Mouse (Mus musculus) left cerebral cortex, adult 18-20 months (tissue): ENCODE data around the gene Pabpn1. TPM values are rescaled to one million over a fixed set of nuclear protein-coding genes. Genes with fewer than 3 reads are reported as not detected.

ENCODE experiments used
- DNase-seq, 2 experiments: peaks; one replicate each; pipeline ENCODE4 v3.0.0; 2021 to 2022; ENCODE audit warnings: low spot score in 2 of 2, mixed read lengths in 1 of 2
- total RNA-seq, 2 experiments: library from RNA; stranded (reverse); gene quantifications; 2 replicates each; pipeline ENCODE4 v1.2.3; 2021

Gene Pabpn1
- total RNA-seq, 2 experiments from 2014 or later = 229 to 230 TPM

- DNase-seq = no peak
Measured at GRCm38 (mm10) chr14:54884022-54884712, 8.1 kb upstream of the Pabpn1 start.

GRCm38 (mm10) chr14:54885309-54885708 is 7.0 kb upstream of the Pabpn1 start:
- DNase-seq = no peak

- peak; percentile 94 to 98 for DNase-seq
Measured at GRCm38 (mm10) chr14:54893651-54894181, 1.4 kb downstream of the Pabpn1 start.

GRCm38 (mm10) chr14:54894296-54895151 is 2.2 kb downstream of the Pabpn1 start:
- peak; percentile 34 to 54 for DNase-seq

- DNase-seq = no peak
Measured at GRCm38 (mm10) chr14:54897445-54897844, 5.1 kb downstream of the Pabpn1 start.

- DNase-seq = peak; percentile 66 to 81
Measured at GRCm38 (mm10) chr14:54900383-54900782, 8.1 kb downstream of the Pabpn1 start.

- no peak for DNase-seq
Measured at GRCm38 (mm10) chr14:54903641-54904040, 11.3 kb downstream of the Pabpn1 start.

GRCm38 (mm10) chr14:54908682-54909081 is 16.4 kb downstream of the Pabpn1 start:
- no peak for DNase-seq

GRCm38 (mm10) chr14:54912109-54912850 is 20.0 kb downstream of the Pabpn1 start:
- peak in 1 of 2 experiments; percentile 29 for DNase-seq

- peak; percentile 80 to 87 for DNase-seq
Measured at GRCm38 (mm10) chr14:54912886-54913285, 20.6 kb downstream of the Pabpn1 start, which contains the start of gene Slc22a17. Gene Slc22a17, minus strand, starts transcription at chr14:54913132.

- DNase-seq = no peak
Measured at GRCm38 (mm10) chr14:54913343-54913742, 21.0 kb downstream of the Pabpn1 start.

GRCm38 (mm10) chr14:54920076-54920685 is 27.9 kb downstream of the Pabpn1 start:
- DNase-seq = no peak

GRCm38 (mm10) chr14:54924641-54925348 is 32.5 kb downstream of the Pabpn1 start:
- no peak for DNase-seq

GRCm38 (mm10) chr14:54925349-54926342 is 33.3 kb downstream of the Pabpn1 start, which contains the start of gene Efs:
Gene Efs, minus strand, starts transcription at chr14:54926126.
- DNase-seq = peak; percentile 36 to 50

- peak; percentile 25 to 37 for DNase-seq
Measured at GRCm38 (mm10) chr14:54926401-54927158, 34.3 kb downstream of the Pabpn1 start.

- DNase-seq = no peak
Measured at GRCm38 (mm10) chr14:54927296-54927695, 35.0 kb downstream of the Pabpn1 start.

- DNase-seq = no peak
Measured at GRCm38 (mm10) chr14:54929801-54930200, 37.5 kb downstream of the Pabpn1 start.

GRCm38 (mm10) chr14:54930431-54930830 is 38.1 kb downstream of the Pabpn1 start:
- no peak for DNase-seq
